Mouse (Mus musculus) layer of hippocampus, adult 8-10 months (tissue): Measurements from ENCODE around the gene Sox13. TPM values are rescaled to one million over a fixed set of nuclear protein-coding genes. Genes with fewer than 3 reads are reported as not detected.
"Not testable (repeated sequence)": the region's sequence is repeated elsewhere in the genome, so short reads cannot be mapped to it uniquely, and the experiment has no call there.

Source experiments
- DNase-seq, 2 experiments: peaks; one replicate each; pipeline ENCODE4 v3.0.0; 2022; ENCODE audit warnings: low spot score in 2 of 2
- total RNA-seq, 4 experiments: library from RNA; stranded (reverse); gene quantifications; 2 replicates each; pipeline ENCODE4 v1.2.4; 2022

The Sox13 gene
- total RNA-seq, 4 experiments from 2014 or later, result 9.3 to 13.7 (median 9.4) TPM

- DNase-seq, result no peak
Observed at GRCm38 (mm10) chr1:133367606-133368488, 56.3 kb downstream of the Sox13 start.

GRCm38 (mm10) chr1:133366951-133367605 is 57.1 kb downstream of the Sox13 start:
- no peak for DNase-seq

- DNase-seq, result no peak
Observed at GRCm38 (mm10) chr1:133364890-133365289, 59.3 kb downstream of the Sox13 start.

- DNase-seq, result no peak
Observed at GRCm38 (mm10) chr1:133364022-133364630, 60.1 kb downstream of the Sox13 start.

- peak; percentile 60 for DNase-seq
Observed at GRCm38 (mm10) chr1:133363276-133364021, 60.7 kb downstream of the Sox13 start, which contains the start of gene Etnk2. TSS of gene Etnk2 (plus strand) at chr1:133363572.

- DNase-seq, result no peak
Observed at GRCm38 (mm10) chr1:133362103-133362502, 62.1 kb downstream of the Sox13 start.

- DNase-seq, result no peak
Observed at GRCm38 (mm10) chr1:133361006-133361405, 63.2 kb downstream of the Sox13 start.

- no peak for DNase-seq
Observed at GRCm38 (mm10) chr1:133356330-133356729, 67.8 kb downstream of the Sox13 start.

- DNase-seq, result no peak
Observed at GRCm38 (mm10) chr1:133355912-133356311, 68.3 kb downstream of the Sox13 start.

GRCm38 (mm10) chr1:133355469-133355868 is 68.7 kb downstream of the Sox13 start:
- no peak for DNase-seq

GRCm38 (mm10) chr1:133353371-133353809 is 70.8 kb downstream of the Sox13 start:
- DNase-seq, result peak; percentile 78 to 85

GRCm38 (mm10) chr1:133351762-133352161 is 72.4 kb downstream of the Sox13 start:
- no peak for DNase-seq

- DNase-seq, result no peak
Observed at GRCm38 (mm10) chr1:133350210-133350609, 74.0 kb downstream of the Sox13 start, which contains the start of gene Ren1. TSS of gene Ren1 (plus strand) at chr1:133350510.

- no peak for DNase-seq
Observed at GRCm38 (mm10) chr1:133347693-133348520, 76.3 kb downstream of the Sox13 start.

- no peak for DNase-seq
Observed at GRCm38 (mm10) chr1:133347226-133347625, 77.0 kb downstream of the Sox13 start.

- no peak for DNase-seq
Observed at GRCm38 (mm10) chr1:133346531-133346930, 77.6 kb downstream of the Sox13 start.

GRCm38 (mm10) chr1:133344357-133344756 is 79.8 kb downstream of the Sox13 start:
- no peak for DNase-seq

- not testable (repeated sequence) for DNase-seq
Observed at GRCm38 (mm10) chr1:133340403-133340802, 83.8 kb downstream of the Sox13 start.

- no peak for DNase-seq
Observed at GRCm38 (mm10) chr1:133333937-133334336, 90.2 kb downstream of the Sox13 start.
